Mouse (Mus musculus) forebrain, postnatal 0 days (tissue): ENCODE data around the gene Fblim1. TPM values are rescaled to one million over a fixed set of nuclear protein-coding genes. Genes with fewer than 3 reads are reported as not detected.
A peak's percentile ranks its signal among the peaks of the same experiment; 100 is the strongest.

Source experiments
- ATAC-seq: fragments of 200-750 bp; cut with Nextera tagmentation; 2 replicates; pipeline ENCODE4 v1.8.0; 2017; ENCODE audit warnings: mild to moderate bottlenecking, moderate library complexity
- DNase-seq: peaks from one replicate; pipeline ENCODE4 v3.0.0-alpha.2; 2015
- H3K27ac ChIP-seq: fragments of 300-500 bp; sonication (generic); 2 replicates; pipeline ENCODE4 v1.5.1; 2014; ENCODE audit warnings: low read depth, mild to moderate bottlenecking, antibody characterized with exemption, low read length, moderate library complexity, mixed read lengths
- H3K27me3 ChIP-seq: fragments of 300-500 bp; sonication (generic); 2 replicates; pipeline ENCODE4 v1.6.1; 2014; ENCODE audit warnings: mild to moderate bottlenecking, low read length, mixed read lengths; ENCODE audit not compliant: insufficient read depth
- H3K36me3 ChIP-seq: fragments of 300-500 bp; sonication (generic); 2 replicates; pipeline ENCODE4 v1.6.1; 2014; ENCODE audit warnings: mild to moderate bottlenecking, moderate library complexity; ENCODE audit not compliant: insufficient read depth
- H3K4me1 ChIP-seq: fragments of 300-500 bp; sonication (generic); 2 replicates; pipeline ENCODE4 v1.6.1; 2014; ENCODE audit warnings: antibody characterized with exemption; ENCODE audit not compliant: insufficient read depth
- H3K4me2 ChIP-seq: fragments of 300-500 bp; sonication (generic); 2 replicates; pipeline ENCODE4 v1.6.1; 2014; ENCODE audit warnings: low read depth, mild to moderate bottlenecking, moderate library complexity
- H3K4me3 ChIP-seq: fragments of 300-500 bp; sonication (generic); 2 replicates; pipeline ENCODE4 v1.5.1; 2014; ENCODE audit warnings: low read depth, low read length, mixed read lengths
- H3K9ac ChIP-seq: fragments of 300-500 bp; sonication (generic); 2 replicates; pipeline ENCODE4 v1.6.1; 2014; ENCODE audit warnings: mild to moderate bottlenecking
- H3K9me3 ChIP-seq: fragments of 300-500 bp; sonication (generic); 2 replicates; pipeline ENCODE4 v1.6.1; 2016; ENCODE audit warnings: low read length
- CTCF ChIP-seq: sonication (generic); IDR thresholded peaks from 2 replicates; pipeline ENCODE4 v1.5.1; 2016; ENCODE audit warnings: antibody characterized with exemption, control low read depth, low read depth
- WGBS: fragments of 180-500 bp; shearing (Covaris S2); extraction: QIAGEN DNeasy Blood & Tissue Kit; methylation state at CpG from one replicate; pipeline ENCODE4 v1.1.7; 2014; 5-methylcytosine and 5-hydroxymethylcytosine counted together
- polyA plus RNA-seq: library from polyadenylated mRNA; unstranded; fragments of >200 nt; fragmentation: Nextera tagmentation; extraction: Ambion mirVana; gene quantifications from 2 replicates; pipeline ENCODE4 v1.2.1, GENCODE M21; 2015
- total RNA-seq: library from RNA; depleted of rRNA; stranded (reverse); fragments of >200 nt; gene quantifications from 2 replicates; pipeline ENCODE4 v1.2.3, GENCODE M21; 2014

Fblim1 gene
- total and polyA plus RNA-seq, 2 experiments from 2014 or later = 20.8 to 26.1 TPM

- no peak overlapping the region for H3K4me3 ChIP-seq
- 27% methylated on average over 6 of the region's 6 CpGs for WGBS
- no peak for DNase-seq
These were observed 5.5 kb downstream of the Fblim1 start for GRCm38 (mm10) chr4:141600364-141600763.

GRCm38 (mm10) chr4:141599251-141600141 lies 6.4 kb downstream of the Fblim1 start:
- ATAC-seq (peak; percentile 57), DNase-seq (peak; percentile 60)
- 2% methylated on average over 32 of the region's 57 CpGs for WGBS
- no peak for TF ChIP-seq CTCF
- Histone ChIP-seq H3K9me3 (no peaks in the 10 kb centered on the region), H3K4me3 (peak overlapping the region; percentile 55), H3K36me3 (no peaks in the 10 kb centered on the region), H3K4me2 (peak overlapping the region; percentile 90), H3K4me1 (no peaks in the 10 kb centered on the region), H3K27me3 (no peaks in the 10 kb centered on the region), H3K27ac (no peak overlapping the region; the same call in 1 of the 2 replicates), H3K9ac (peak overlapping the region; percentile 68)

More at GRCm38 (mm10) chr4:141600364-141600763, 5.5 kb downstream of the Fblim1 start:
- H3K4me1 ChIP-seq = no peaks in the 10 kb centered on the region
- ATAC-seq = peak; percentile 23
- H3K36me3 ChIP-seq = no peaks in the 10 kb centered on the region
- no peaks in the 10 kb centered on the region for H3K27me3 ChIP-seq
- H3K9ac ChIP-seq = no peak overlapping the region
- no peak for TF ChIP-seq CTCF
- no peaks in the 10 kb centered on the region for H3K9me3 ChIP-seq
- H3K27ac ChIP-seq = no peak overlapping the region
- peak overlapping the region; percentile 90; the same call in 1 of the 2 replicates for H3K4me2 ChIP-seq

DNA sequence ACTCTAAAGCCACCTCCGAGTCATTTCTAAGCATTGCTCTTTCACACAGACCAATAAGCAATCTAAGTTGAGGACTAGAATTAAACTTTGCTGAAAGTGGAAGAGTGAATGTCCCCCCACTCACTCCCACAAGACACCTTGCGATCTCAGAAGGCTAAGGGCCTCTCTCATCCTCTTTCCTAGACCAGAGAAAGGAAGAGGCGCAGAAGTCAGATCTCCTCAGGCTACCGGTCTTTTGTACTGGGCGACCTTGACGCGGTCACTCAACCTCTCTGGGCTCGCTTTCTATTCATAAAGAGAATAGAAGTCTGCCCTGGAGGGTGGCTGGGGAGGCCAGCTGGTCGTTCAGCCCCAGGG lies 7.0 kb downstream of the Fblim1 start:
- no peak overlapping the region for H3K27ac ChIP-seq
- H3K4me1 ChIP-seq = no peaks in the 10 kb centered on the region
- H3K9ac ChIP-seq = peak overlapping the region; percentile 68
- H3K4me2 ChIP-seq = peak overlapping the region; percentile 90
- H3K4me3 ChIP-seq = peak overlapping the region; percentile 55
- TF ChIP-seq CTCF = no peak
- no peaks in the 10 kb centered on the region for H3K27me3 ChIP-seq
- H3K9me3 ChIP-seq = no peaks in the 10 kb centered on the region
- H3K36me3 ChIP-seq = no peaks in the 10 kb centered on the region
- no peak for ATAC-seq
- DNase-seq = no peak
- WGBS = 5% methylated on average over 9 of the region's 9 CpGs

DNA sequence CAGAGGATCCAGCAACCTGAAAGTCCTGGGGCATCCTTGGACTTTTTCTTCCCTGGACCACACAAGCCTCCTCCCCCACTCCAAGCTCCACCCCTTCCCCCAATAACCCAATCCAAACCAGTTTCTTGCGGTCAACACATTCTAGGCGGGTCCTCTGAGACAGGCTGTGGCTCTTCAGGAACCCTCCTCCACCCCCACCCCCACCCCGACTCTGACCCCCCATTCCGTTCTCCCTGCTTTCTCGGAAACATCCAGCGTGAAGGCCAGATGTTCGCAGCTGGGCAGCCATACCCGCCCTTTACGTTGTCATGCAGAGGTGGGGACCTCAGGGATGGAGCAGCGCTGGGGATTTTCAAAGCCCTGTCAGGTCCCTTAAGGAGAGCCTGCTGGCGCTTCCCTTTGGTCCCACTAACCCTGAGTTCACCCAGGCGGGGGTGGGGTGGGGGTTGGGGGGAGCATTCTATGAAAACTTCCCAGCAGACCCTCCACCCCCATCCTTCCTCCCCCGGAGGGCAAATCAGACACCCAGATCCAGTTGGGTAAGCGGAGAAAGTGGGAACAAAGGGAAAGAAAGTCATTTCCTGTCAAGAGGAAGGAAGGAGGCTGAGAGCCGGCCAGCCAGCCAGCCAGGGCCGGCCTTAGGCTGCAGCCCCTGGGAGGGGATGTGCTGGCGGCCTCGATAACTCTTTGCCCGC lies 7.5 kb downstream of the Fblim1 start:
- 2% methylated on average over 19 of the region's 19 CpGs for WGBS
- Histone ChIP-seq H3K27ac (no peak overlapping the region), H3K9ac (peak overlapping the region; percentile 19; the same call in 1 of the 2 replicates), H3K4me2 (peak overlapping the region; percentile 90), H3K27me3 (no peaks in the 10 kb centered on the region), H3K4me1 (no peaks in the 10 kb centered on the region), H3K36me3 (no peaks in the 10 kb centered on the region), H3K4me3 (peak overlapping the region; percentile 55), H3K9me3 (no peaks in the 10 kb centered on the region)
- DNase-seq (no peak), ATAC-seq (no peak)
- TF ChIP-seq CTCF = no peak

GRCm38 (mm10) chr4:141596700-141597328 lies 9.1 kb downstream of the Fblim1 start:
- WGBS = 85% methylated on average over 8 of the region's 8 CpGs
- no peak overlapping the region for H3K4me3 ChIP-seq
- H3K27ac ChIP-seq = no peak overlapping the region
- H3K27me3 ChIP-seq = no peaks in the 10 kb centered on the region
- no peaks in the 10 kb centered on the region for H3K9me3 ChIP-seq
- DNase-seq = no peak
- no peaks in the 10 kb centered on the region for H3K4me1 ChIP-seq
- no peak for ATAC-seq
- TF ChIP-seq CTCF = no peak
- H3K4me2 ChIP-seq = no peak overlapping the region
- H3K9ac ChIP-seq = no peak overlapping the region
- H3K36me3 ChIP-seq = peaks cover 3% of the 10 kb centered on the region; the same call in 1 of the 2 replicates

GRCm38 (mm10) chr4:141595605-141596268 lies 10.2 kb downstream of the Fblim1 start:
- WGBS = 83% methylated on average over 9 of the region's 9 CpGs
- Histone ChIP-seq H3K27ac (no peak overlapping the region), H3K4me2 (no peak overlapping the region), H3K4me3 (no peak overlapping the region), H3K36me3 (peaks cover 3% of the 10 kb centered on the region; the same call in 1 of the 2 replicates), H3K9me3 (no peaks in the 10 kb centered on the region), H3K27me3 (no peaks in the 10 kb centered on the region), H3K9ac (no peak overlapping the region), H3K4me1 (no peaks in the 10 kb centered on the region)
- ATAC-seq (no peak), DNase-seq (no peak)
- TF ChIP-seq CTCF = no peak; the same call in 1 of the 2 replicates
